Mouse (Mus musculus) frontal cortex, postnatal 10 days (tissue): Measurements from ENCODE around the gene Kdm4a.

Source experiments
- DNase-seq, 2 experiments: peaks; one replicate each; pipeline ENCODE4 v3.0.0; 2022; ENCODE audit warnings: low spot score in 2 of 2, mixed read lengths in 1 of 2

Gene Kdm4a

DNA sequence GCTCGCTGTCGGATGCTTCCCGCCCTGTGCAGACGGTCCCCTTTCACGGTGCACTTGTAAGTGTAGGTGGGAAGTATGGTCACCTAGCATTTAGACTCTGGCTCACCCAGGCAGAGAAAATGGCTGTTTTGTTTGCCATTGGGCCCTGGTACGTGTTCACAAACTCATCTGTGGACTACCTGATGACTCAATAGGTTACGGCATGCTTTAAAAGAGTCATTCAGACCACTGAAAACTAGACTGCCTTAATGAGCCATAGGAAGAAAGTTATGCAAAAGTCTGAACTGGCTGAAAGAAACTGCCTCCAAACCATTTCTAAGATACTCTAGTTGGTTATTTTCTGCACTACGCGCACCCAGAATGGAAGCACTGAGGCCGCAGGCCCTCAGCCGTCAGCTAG lies 63.7 kb downstream of the Kdm4a start:
- no peak for DNase-seq

DNA sequence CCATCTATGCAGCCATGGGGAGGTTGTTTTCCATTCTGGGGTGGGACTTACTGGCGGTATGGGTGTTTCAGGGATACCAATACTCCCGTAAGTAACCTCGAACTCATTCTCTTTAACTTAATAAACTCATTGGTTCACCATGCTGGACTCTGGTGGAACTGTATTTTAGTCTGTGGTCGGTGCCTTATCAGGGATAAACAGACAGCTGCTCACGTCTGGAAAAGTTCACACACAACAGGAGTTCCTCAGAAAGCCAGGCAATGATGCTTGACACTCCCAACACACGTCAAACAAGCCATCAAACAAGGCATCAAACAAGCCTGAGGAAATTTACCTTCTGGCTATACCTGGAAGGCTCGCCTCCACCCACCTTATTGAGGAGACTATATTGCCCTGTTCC lies 64.7 kb downstream of the Kdm4a start:
- no peak for DNase-seq

DNA sequence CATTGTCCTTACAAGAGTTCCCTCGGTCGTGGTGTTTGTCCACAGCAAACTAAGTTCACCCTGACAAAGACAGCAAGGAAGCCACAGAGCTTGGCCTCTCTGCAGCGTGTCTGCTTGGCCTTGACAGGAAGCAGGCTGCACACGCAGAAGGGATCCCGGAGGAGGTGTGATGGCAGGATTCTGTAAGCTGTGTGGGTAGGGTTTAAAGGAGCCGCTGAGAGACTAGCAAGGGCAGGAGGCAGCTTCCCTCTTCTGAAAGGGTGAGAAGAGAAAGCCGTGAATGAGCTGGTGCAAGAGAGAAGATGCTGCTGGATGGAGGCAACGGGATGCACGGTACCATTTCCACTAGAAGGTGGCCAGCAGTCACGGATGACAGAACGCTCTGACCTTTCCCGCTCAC lies 67.2 kb downstream of the Kdm4a start:
- DNase-seq: no peak

DNA sequence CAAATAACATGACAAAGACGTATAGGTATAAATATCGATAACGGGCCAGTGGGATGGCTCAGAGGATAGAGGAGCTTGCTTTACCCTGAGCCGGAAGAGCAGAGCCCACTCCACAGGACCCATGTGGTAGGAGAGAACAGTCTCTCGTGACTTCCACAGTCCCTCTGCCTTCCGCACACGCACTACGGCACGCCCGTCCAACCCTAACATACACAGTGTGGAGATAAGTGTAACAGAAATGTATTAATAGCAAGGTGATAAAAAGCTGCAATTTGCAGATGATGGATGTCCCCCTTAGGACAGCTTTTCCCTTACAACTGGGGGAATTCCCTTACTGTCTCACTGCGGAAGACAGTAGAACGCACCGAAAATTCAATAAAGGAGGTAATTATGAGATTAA lies 70.2 kb downstream of the Kdm4a start:
- no peak for DNase-seq

DNA sequence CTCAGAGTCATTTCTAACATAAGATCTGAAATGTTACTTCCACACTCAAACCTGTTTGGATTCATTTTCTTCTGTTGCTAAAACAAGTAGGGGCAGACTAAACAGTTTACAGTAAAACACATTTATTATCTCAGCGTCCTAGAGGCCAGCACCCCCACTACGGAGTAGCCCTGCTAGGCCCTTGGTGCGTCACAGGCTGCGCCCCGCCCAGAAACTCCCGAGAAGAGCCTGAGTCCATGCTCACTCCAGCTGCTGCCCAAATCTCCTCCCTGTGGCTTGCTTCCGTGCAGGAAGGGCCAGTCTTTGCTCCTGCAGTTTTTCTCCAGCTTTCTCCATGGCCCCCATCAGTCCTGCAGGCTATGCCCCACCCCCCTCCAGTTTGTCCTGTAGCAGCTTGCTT lies 71.1 kb downstream of the Kdm4a start:
- DNase-seq: no peak

DNA sequence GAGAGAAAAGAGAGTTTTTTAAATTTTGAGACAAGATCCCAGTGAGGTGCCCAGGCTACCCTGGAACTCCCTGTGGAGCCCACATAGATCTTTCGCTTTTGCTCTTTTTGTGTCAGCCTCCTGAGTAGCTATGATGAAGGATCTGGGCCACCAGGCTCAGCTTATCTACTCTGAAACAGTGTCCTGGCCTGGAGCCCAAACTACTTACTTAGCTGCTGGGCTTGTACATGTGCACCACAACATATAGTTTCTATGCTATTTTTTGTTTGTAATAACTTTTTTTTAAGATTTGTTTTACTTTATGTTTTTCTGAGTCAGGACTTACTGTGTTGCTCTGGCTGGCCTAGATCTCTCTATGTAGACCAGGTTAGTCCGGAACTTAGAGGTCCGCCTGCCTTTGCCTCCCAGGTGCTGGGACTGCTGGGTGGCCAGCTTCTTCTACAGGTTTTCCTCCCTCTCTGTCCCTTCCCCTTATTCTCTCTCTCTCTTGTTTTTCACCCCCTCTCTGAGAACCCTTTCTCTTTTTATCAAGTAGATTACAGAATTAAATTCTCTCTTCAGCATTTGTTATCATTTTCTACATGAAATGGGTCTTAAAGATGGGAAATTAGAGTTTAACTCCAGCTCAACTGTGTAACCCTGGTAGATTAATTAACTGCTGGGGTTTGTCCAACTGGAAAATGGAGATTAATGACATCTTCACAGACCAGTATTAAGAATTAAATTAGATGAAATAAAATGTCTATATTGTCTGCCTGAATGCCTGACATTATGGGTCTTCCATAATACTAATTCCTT lies 74.4 kb downstream of the Kdm4a start:
- no peak for DNase-seq

DNA sequence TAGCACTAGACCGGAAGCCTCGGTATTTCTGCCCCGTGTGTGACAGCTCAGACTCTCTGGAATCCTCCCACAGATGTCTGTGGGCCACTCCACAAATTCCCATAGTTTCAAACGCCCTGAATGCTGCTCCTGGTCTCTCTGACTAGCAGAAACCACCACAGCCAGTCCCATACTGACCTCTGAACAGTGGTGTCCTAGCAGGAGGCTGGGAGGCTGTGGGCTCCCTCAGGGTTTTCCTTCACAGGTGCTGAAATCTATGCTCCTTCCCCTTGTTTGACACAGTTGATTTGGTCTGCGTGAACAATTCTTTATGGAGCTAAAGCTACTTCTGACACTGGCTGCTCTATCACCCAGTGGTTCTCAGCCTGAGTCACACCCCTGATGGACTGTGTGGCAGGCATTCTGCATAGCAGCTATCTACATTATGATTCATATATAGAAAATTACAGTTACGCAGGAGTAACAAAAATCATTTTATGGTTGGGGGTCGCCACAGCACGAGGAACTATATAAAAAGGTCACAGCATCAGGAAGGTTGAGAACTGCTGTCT lies 76.5 kb downstream of the Kdm4a start:
- DNase-seq: no peak

DNA sequence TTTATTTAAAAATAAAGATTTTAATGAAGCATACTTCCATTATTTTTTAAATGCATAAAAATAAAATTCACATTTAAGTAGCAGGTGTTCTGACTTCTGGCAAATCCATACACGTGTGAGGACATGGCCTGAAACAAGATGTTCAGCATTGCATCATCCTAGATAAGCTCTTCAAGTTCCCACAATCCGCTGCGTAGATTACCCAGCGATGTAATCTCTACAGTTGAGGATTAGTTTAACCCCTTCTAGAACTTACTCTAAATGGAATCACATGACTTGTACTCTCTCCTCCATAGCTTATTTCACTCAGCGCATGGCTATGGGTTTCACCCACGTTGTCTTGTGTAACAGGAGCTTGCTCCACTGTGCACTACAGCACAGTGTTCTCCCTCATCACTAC lies 78.3 kb downstream of the Kdm4a start:
- DNase-seq: no peak

DNA sequence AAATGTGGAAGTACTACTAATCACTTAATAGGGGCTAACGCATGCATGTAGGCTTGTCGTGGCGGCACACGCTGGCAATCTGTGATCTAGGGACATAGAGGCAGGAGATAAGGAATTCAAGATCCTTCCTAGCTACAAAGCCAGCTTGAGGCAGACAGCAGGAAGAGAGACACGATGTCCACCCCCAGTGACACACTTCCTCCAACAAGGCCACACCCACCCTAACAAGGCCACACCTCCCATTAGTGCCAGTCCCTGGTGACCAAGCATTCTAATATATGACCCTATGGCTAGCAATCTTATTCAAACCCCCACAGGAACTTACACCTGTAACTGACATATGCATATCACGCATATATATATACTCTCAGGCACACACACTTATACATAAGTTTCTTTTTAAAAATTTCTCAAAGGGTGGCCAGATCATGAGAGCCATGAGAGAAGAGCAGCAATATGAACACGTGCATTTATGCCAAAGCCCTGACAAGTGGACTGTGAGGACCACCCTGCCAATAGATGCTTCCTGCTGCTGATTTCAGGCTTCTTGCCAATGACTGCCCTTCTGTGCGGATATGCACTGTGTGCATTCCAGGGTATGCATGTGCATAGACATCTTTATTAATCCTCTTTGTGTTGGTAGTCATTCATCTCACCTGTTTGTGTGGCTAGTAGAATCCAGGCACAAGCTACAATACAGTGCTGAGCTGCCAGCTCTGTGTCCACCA lies 80.0 kb downstream of the Kdm4a start:
- no peak for DNase-seq

DNA sequence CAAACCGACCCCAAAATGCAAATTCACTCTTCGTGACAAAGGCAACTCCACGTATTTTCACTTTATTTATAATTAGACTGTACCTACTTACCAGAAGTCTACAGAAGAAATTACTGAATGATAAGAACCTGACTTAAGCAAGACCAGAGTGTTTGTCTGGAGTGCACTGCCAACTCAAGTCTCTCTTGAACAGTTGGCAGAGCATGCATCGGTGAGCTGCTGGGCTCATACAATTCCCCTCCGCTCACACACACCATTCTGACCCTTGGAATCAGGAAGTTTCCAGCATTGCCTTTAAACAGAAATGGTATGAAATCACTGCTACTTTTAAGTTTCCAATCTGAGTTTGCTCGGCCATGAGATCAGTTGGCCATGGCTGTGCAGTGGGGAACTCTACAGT lies 81.3 kb downstream of the Kdm4a start:
- no peak for DNase-seq

DNA sequence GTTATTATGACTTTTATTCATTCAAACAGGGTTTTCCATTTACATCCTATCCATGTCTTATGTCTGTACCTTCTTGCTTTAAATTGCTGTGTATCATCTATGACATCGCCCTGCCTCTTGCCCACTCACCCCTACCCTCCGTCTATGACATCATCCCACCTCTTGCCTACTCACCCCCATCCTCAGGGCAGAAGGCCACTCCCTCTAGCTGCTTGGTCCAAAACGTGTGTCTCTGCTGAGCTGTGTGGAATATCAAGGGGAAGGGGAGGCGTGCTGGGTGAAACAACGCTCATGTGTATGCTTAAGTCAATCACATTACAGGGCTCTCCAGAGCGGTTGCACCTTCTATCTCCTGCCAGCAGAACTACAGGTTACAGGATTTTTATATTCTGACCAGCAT lies 83.8 kb downstream of the Kdm4a start:
- DNase-seq: no peak

DNA sequence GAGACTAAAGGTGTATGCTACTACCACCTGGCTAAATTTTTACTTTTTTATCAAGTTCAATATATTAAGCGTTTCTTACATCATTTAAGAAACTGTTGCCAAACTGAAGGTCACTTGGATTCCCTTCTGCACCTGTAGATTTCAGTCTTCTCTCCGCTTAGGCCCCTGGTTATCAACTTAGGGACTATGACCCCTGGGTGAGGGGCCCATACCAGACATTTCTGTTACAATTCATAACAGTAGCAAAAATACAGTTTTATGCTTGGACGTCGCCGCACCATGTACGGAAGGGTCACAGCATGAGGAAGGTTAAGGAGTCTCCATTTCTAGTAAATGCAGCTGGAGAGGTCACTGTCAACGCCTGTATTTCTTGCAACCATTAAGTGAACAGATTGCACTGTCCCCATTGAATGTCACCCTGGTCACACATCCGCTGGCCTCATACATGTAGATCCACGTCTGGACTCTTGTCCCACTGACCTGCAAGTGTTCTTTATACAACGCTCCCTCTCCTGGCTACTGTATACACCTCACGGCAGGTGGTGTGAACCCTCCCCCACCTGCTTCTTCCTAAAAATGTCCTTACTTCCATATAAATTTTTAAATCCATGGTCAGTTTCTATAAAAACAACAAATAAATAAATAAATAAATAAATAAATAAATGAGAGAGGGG lies 86.9 kb downstream of the Kdm4a start:
- DNase-seq: no peak

DNA sequence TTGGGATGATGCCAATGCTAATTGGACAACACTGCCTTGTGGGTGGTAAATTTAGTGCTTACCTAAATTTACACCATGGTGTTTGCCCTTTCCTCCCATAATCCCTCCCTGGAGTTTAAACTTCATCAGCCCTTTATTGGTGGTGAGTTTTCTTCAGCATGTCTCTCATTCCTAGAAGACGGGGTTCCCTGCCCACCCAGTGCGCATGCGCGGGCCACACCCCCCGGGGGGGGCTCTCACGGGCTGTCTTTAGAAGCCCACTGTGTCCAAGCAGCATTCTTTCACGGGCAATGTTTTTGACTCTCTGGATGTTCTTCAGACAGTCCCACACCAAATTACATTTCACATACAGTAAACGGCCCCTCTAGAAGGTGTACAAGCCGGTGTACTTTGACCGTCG lies 89.4 kb downstream of the Kdm4a start:
- no peak for DNase-seq

DNA sequence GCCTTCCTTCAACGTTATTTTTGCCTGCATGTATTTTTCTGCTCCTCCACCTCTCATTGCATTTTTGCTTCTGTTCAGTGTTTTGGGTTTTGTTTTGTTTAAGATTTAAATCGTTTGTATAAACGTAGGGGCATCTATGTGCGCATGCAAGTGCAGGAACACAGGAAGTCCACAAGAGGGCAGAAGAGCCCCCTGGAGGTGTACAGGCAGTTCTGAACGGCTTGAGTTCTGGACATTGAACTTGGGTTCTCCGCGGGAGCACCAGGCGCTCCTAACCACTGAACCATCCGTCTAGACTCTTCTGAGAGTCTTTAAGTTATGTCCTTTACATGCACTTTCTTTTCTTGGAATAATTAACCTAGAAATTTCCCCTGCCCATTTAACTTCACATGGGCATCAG lies 89.9 kb downstream of the Kdm4a start:
- DNase-seq: no peak

DNA sequence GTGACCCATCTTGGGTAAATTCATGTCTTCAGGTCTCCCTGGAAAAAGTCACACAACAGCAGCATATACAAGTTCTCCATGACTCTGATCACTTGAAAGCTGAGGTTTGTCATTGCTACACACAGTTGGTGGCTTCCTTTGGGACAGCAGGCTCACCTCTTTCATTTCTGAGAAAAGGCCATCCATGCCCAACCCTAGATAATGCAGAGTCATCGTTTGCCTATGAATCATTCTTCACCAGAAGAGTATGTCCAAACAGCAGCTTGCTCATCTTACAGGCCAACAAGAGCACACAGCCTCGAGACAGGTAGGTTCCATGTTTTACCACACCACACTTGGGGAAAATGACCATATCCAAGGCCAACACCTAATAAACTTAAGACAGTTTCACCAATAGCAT lies 91.1 kb downstream of the Kdm4a start:
- no peak for DNase-seq
